Mouse (Mus musculus) cerebellum, adult 9-10 months (tissue): ENCODE results near the gene Vmn2r10.
"Not testable (repeated sequence)": the region's sequence is repeated elsewhere in the genome, so short reads cannot be mapped to it uniquely, and the experiment has no call there.

Source experiments
- DNase-seq: peaks from one replicate; pipeline ENCODE4 v3.0.0; 2022

Gene Vmn2r10

DNA sequence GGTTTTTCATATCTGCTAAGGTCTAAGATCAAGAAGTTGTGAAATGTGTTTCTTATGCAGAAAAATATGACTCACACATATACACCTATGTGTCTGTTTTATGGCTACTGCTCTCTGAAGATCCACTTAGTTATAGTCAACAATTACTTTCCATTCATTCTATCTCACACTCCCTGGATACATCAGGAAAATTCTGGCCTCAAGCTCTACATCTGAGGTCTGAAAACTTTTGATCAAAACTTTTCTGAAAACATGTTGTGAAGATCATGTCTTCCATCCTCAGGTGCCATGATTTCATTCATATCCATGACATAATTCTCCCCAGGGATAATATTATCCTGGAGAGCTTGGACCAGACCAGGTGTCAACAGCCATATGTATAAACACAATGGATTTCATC lies at the start of gene Vmn2r10:
TSS of gene Vmn2r10 (minus strand) at position 101 of the 400 bp plus-strand sequence.
- DNase-seq, result not testable (repeated sequence)

DNA sequence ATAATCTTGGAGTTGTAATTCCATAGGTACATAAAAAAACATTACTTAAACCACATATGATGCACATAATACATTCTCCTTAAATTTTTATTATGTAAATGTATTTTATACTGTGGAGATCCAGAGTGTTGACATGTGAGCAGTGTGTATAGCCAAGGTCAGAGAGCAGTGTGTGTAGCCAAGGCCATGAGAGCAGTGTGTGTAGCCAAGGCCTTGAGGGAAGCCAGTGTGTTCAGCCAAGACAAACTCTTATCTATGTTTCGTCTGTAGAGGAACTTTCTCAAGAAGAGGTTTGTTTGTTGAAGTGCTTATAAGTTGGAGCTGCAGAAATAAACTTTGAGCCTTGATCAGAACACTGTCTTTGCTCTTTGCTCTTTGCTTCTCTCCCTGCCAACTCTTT lies 49.0 kb upstream of the Vmn2r10 start:
- DNase-seq, result no peak

DNA sequence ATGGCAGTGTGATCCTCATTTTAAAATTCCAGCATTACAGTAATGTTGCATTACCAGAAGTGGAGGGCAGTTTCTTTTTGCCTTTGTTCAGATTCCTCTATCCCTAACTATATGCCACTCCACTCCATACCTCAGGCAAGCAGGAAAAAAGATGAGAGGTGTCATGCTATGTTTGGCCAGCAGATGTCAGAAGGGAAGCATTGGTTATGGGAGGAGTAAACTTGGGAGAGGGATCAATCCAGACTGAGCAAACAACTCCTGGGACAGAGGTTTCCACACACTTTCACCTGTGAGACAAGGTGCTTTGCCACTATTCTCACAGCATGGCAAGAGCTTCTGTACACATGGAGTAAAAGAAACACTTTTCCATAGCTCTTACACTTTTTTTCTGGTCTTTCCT lies 26.3 kb upstream of the Vmn2r10 start:
- no peak for DNase-seq

DNA sequence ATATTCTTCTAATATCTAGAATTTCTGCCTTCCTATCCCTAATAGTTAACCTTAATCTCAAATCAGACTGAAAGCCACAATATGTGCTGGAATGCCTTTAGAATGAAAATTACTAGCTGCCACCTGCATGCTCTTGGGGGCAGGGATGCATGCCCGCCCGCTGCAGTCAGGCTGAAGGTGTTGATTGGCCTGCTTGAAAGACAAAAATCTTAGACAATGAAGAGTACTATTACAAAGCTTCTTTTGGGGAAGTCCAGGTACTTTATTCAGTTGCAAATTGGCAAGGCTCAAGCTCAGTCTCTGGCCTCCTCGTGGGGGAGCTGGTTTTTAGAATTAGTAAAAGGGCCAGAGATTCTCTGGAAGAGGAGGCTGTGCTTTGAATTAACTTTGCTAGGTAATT lies 17.4 kb downstream of the Vmn2r10 start:
- DNase-seq, result no peak
